Mouse (Mus musculus): ENCODE measurements around the gene Mmp11.

Mmp11 gene

GRCm38 (mm10) chr10:75937851-75938643 is 1.8 kb upstream of the Mmp11 start:
- DNase-seq (ENCODE audit: low spot score in 2 of 2) = no peak

DNA sequence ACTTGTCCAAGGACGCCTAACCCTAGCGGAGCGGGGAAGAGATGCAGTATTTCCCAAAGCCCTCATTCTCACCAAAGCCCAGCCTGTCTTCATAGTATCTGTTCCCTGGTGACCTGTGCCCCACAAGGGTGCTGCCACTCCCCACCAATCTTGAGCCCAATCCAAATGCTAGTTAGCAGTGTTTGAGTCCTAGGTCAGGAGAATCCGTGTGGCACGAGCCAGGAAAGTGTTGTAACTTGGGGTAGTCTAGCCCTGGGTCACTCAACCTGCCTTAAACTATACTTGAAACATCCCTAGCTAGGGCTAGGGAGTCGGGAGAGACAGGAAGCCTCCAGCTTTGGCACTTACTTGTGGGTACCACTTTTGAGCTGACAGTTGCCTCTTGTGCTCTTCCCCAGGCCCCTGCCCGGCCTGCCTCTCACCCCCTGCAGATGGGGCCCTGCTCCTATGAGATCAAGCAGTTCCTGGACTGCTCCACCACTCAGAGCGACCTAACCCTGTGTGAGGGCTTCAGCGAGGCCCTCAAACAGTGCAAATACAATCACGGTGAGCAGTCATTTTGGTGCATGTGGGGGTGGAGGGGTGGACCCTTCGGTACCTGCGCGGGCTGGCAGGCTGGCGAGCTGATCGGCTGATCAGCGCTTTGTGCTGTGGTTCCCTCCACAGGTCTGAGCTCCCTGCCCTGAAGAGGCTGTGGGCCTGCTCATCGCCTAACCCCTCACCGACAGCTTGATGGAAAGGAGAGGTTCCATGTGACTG is 792 bp upstream of the Mmp11 start:
- no peak for DNase-seq (ENCODE audit: low spot score in 2 of 2)

GRCm38 (mm10) chr10:75934991-75935390 is 1.3 kb downstream of the Mmp11 start:
- no peak for DNase-seq (ENCODE audit: low spot score in 2 of 2)

DNA sequence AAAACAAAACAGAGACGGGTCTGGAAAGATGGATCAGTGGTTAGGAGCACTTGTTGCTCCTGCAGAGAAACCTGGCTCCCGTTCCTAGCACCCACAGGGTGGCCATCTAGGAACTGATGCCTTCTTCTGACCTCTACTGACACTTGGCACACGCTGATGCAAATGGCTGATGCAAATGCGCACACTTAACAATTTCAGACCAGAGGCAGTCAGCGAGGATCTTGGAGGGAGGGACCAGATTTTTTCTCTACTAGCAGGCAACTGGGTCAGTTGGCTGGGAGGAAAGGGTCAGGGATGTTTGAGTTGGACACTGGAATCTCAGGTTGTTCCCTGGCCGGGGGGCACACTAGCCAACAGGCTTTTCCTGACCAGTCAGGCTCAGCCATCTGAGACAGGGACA is 3.4 kb downstream of the Mmp11 start, which contains the start of gene Chchd10:
TSS of gene Chchd10 (plus strand) at position 240 of the 400 bp plus-strand sequence.
- DNase-seq (ENCODE audit: low spot score in 2 of 2) = no peak

- peak in 1 of 2 experiments; percentile 48 for DNase-seq (ENCODE audit: low spot score in 2 of 2)
These were observed 4.1 kb downstream of the Mmp11 start for GRCm38 (mm10) chr10:75932081-75932678.

DNA sequence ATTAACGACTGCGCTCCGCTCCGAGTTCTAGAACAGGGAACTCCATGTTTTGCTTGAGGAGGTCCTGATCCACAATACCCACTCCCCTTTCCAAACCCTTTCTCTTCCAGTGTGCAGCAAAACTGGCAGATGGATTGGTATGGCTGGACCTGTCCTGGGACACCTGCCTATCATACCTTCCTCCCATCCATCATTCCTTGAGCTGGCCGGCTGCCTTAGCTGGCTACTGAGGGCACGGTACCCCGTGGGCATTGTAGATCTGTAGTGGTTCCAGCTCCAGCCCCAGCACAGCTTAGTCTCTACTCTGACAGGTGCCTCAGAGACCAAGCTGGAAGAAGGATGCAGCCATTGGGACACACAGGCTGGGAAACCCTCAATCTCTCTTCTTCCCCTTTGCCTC is 5.0 kb downstream of the Mmp11 start:
- no peak for DNase-seq (ENCODE audit: low spot score in 2 of 2)

- DNase-seq (ENCODE audit: low spot score in 2 of 2) = no peak
These were observed 6.0 kb downstream of the Mmp11 start for GRCm38 (mm10) chr10:75930304-75930703.

- no peak for DNase-seq (ENCODE audit: low spot score in 2 of 2)
These were observed 9.9 kb downstream of the Mmp11 start for GRCm38 (mm10) chr10:75926396-75926795.

GRCm38 (mm10) chr10:75924324-75924723 is 12.0 kb downstream of the Mmp11 start:
- no peak for DNase-seq (ENCODE audit: low spot score in 2 of 2)

- no peak for DNase-seq (ENCODE audit: low spot score in 2 of 2)
These were observed 14.4 kb downstream of the Mmp11 start for GRCm38 (mm10) chr10:75921726-75922560.

DNA sequence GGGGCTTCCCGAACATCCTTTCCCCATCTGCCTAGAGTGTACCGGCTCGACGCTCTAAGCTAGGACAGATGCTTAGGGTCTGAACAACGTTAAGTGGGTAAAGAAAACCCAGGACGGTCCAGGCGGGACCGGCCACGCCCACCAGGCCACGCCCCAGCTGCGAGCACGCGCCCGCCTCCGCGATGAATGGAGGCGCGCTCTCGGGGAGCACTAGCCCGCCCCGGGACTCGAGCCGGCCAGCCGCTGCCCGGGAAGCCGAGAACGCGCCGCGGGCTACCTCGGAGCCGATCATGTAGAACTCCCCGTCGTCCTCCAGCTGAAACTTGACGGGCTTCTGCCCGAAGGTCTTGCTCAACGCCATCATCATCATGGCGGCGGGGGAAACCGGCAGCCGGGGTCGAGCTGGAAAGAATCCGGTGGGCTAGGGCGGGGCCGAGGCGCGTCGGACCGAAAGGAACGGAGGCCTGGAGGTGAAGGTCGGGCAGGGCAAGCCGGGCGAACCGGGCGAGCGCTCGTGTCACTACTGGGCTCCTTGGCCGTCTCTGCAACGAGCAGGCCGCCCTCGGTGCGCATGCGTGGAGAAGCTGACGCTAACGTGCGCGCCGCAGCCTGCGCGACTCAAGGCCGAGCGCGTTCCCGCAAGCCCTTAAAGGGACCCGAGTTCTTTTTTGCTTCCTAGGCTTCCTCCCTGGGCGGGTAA is 15.1 kb downstream of the Mmp11 start, which contains the start of gene Smarcb1:
TSS of gene Smarcb1 (minus strand) at position 592 of the 700 bp plus-strand sequence.
- DNase-seq (ENCODE audit: low spot score in 2 of 2) = peak; percentile 94

DNA sequence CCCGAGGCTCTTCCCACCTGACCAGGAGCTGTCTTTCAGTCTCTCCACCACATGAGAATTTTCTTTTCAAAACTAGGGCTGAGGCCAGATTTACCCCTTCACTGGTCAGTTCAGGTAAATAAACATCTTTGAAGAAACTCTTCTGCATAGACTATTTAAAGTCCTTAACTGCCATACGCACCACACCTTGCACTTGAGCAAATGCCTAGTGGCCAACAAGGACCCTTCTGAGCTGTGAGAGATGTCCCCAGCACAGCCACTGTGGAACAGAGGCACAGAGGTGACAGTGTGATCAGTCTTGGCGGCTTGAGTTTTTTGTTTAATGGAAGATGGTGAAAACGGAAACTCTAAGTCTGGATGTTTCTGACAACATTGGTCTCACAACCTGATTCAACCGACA is 17.3 kb downstream of the Mmp11 start:
- no peak for DNase-seq (ENCODE audit: low spot score in 2 of 2)

DNA sequence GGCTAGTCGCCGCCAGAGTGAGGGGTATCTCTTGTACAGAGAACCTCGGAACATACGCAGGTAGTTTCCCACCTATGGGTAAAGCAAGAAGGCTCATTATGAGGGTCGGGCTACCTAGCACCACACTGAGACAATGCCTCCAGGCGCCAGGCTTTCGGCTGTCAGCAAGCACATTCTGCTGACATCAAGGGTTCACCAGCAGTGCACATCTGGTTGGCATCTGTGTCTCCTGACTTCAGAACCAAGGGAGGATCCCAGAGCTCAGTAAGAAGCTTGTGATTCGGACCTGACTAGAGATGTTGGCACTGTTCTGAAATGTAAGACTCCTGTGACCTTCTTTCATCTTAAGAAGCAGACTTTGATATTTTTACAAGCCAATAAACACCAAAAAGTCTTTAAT is 19.5 kb downstream of the Mmp11 start:
- DNase-seq (ENCODE audit: low spot score in 2 of 2) = no peak

DNA sequence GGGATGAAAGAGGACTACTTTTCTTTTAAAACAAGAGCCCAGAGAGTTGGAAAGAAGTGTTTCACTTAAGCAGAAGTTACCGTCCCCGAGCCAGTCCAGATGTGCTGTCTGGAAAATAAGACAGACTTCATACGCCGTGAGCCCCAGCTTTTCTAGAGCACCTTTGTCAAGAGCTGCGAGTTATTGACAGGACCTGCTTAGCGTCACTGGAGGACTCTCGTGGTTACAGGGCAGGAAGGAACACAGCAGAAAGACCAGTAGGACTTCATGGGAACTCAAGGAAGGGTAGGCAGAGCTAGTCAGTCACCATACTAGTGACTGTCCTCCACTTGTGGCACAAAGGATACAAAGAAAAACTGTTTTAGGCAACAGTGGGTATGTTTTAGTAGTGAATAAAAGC is 20.7 kb downstream of the Mmp11 start:
- DNase-seq (ENCODE audit: low spot score in 2 of 2) = no peak

- no peak for DNase-seq (ENCODE audit: low spot score in 2 of 2)
These were observed 23.2 kb downstream of the Mmp11 start for GRCm38 (mm10) chr10:75913013-75913589.

DNA sequence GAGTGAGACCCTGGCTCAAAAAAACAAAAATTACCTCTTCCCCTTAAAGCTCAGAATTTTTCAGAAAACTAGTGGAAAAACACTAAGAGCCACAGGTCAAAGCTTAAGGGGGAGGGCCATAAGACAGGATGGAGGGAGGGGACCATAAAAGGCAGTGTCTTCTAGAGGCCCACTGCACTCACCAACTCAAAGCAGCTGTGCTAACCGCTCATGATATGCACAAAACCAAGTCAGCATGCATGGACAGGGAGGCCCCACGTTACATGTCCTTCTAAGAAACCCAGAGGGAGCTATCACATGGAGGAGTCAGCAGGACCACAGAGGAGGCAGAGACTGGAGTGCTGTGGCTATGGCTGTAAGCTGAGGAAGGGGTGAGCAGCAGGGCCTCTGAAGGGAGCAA is 25.6 kb downstream of the Mmp11 start:
- no peak for DNase-seq (ENCODE audit: low spot score in 2 of 2)

DNA sequence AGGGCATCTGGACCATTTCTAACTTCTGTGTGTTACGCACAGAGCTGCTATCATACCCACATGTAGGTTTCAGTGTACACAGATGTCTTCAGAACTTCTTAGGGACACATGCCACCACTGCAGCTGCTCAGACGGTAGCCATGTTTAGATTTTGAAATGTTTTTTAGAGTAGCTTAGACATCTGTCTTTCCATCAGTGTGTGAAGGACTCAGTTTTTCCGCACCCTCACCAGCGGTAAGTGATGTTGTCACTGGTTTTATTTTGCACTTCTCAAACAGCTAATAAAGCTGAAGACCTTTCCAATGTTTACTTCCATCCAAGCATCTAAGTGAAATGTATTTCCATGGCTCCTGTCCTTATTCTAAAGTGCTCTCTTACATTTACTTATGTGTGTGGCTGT is 29.4 kb downstream of the Mmp11 start:
- DNase-seq (ENCODE audit: low spot score in 2 of 2) = no peak

DNA sequence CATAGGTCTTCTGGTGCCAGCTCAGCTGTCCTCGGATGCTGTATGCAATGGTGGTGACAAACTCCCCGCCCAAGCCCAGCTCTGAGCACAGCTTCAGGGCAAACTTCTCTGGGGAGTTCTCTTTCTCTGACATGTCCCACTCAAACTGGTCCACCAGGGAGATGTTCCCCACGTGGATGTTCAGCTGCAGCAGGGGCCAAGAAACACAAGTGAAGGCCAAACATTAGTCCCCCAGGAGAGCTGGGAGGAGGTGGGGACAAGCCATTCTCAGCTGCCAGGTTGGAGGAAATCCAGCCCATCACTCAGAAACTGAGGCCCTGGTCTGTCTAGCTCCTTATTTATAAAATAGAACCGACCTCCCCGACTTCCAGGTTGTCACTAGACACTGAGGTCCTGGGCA is 31.9 kb downstream of the Mmp11 start:
- DNase-seq (ENCODE audit: low spot score in 2 of 2) = no peak

DNA sequence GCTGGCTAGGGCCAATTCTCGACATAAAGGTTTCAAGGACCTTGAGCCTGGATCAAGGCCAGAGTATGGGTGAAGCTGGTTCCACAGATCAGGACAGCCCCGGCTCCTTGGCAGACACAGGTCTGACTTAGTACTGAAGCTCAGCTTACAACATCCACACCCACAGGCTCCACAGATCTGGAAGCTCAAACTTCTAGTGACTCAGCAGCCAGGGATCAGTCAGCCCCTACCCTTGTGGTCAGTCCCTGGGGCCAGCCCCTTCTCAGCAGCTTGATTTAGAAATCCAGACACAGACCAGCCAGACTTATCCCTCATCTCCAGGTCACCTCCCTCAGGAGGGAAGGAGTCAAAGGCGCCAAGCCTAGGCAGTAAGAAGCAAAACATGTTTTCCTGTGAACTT is 37.5 kb downstream of the Mmp11 start:
- peak in 1 of 2 experiments; percentile 74 for DNase-seq (ENCODE audit: low spot score in 2 of 2)

DNA sequence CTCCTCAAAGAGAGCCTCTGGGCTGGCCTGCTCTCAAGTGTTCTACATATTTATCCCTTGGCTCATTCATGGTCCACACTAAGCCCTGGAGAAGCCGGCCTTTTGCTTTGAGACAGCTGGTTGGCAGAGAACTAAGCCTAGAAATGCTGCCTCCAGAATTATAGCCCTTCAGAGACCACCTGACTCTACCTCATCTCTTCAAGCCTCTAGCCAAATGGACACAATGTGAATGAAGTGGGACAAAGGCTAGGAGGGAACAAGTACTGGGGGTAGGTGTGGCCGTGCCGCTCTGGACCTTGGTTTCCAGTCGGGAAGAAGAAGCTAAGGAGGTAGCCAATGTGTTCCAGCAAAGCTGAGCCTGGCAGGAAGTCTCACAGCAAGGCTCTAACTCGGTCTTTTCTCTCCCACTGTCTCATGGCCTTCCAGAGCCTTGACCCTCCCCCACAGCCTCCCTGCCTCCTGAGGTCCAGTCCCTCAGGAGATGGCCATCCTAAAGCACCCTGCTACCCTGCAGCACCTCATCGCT is 38.2 kb downstream of the Mmp11 start:
- DNase-seq (ENCODE audit: low spot score in 2 of 2) = no peak

Data from urinary bladder, postnatal 36 days (tissue).